Mouse (Mus musculus) testis, adult 2 months (tissue): Measurements from ENCODE around the gene Cypt3. TPM values are rescaled to one million over a fixed set of nuclear protein-coding genes. Genes with fewer than 3 reads are reported as not detected.

Experiments
- H3K27ac ChIP-seq: fragments of 200-500 bp; 2 replicates; pipeline ENCODE4 v1.5.1; 2012; ENCODE audit warnings: low read depth, low read length; ENCODE audit not compliant: control insufficient read depth, insufficient read depth
- H3K27me3 ChIP-seq: fragments of 200-500 bp; 2 replicates; pipeline ENCODE4 v1.6.1; 2012; ENCODE audit warnings: mild to moderate bottlenecking, low read length, moderate library complexity; ENCODE audit not compliant: control insufficient read depth, insufficient read depth
- H3K36me3 ChIP-seq: fragments of 200-500 bp; 2 replicates; pipeline ENCODE4 v1.6.1; 2012; ENCODE audit warnings: mild to moderate bottlenecking, low read length; ENCODE audit not compliant: control insufficient read depth, insufficient read depth
- H3K4me1 ChIP-seq: fragments of 200-500 bp; 2 replicates; pipeline ENCODE4 v1.6.1; 2012; ENCODE audit warnings: low read length; ENCODE audit not compliant: control insufficient read depth, insufficient read depth
- H3K4me3 ChIP-seq: fragments of 200-500 bp; 2 replicates; pipeline ENCODE4 v1.5.1; 2012; ENCODE audit warnings: low read depth, mild to moderate bottlenecking, low read length, moderate library complexity, mixed read lengths; ENCODE audit not compliant: control insufficient read depth
- CTCF ChIP-seq: fragments of 200-500 bp; IDR thresholded peaks from 2 replicates; pipeline ENCODE4 v1.5.1; 2012; ENCODE audit warnings: low read depth, mild to moderate bottlenecking, inconsistent platforms, low read length, moderate library complexity; ENCODE audit not compliant: control insufficient read depth, insufficient read depth, insufficient replicate concordance
- POLR2A ChIP-seq: fragments of 200-500 bp; IDR thresholded peaks from 2 replicates; pipeline ENCODE4 v1.6.1; 2012; ENCODE audit warnings: low read depth, mild to moderate bottlenecking, inconsistent platforms, low read length, moderate library complexity; ENCODE audit not compliant: control insufficient read depth
- polyA plus RNA-seq: library from polyadenylated mRNA; depleted of rRNA; stranded (reverse); fragments of >200 nt; gene quantifications from 2 replicates; pipeline ENCODE4 v1.2.3, GENCODE M21; 2012; rRNA removed

The Cypt3 gene
- polyA plus RNA-seq = 136 and 181 TPM in 2 replicates

GRCm38 (mm10) chrX:153558293-153558692 is at the start of gene Cypt3:
Gene Cypt3 (plus strand): TSS chrX:153558593.
- Histone ChIP-seq H3K36me3 (no peaks in the 10 kb centered on the region), H3K27me3 (no peaks in the 10 kb centered on the region), H3K4me3 (peak within 1 kb of the TSS; percentile 76), H3K4me1 (no peaks in the 10 kb centered on the region), H3K27ac (peak within 1 kb of the TSS; percentile 68)
- TF ChIP-seq POLR2A (peak; percentile 24; the same call in 1 of the 2 replicates), CTCF (no peak)

DNA sequence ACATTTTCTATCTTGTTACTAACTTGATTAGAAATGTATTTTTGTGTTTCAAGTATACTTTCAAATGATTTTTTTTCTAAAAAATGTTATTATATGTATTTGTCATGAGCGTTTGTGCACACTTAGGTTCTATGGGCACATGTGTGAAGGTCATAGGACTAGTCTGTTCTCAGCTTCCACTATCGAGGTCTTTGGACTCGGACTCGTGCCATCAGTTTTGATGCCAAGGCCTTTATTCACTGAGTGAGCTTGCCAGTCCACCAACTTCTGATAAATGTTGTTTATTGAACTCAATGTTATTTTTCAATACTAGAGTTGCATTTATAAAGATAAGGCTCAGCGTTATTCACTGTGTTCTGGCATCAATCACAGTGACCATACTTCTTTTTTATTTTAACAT is 42.9 kb upstream of the Cypt3 start:
- Histone ChIP-seq H3K4me3 (no peak overlapping the region), H3K4me1 (no peaks in the 10 kb centered on the region), H3K27me3 (no peaks in the 10 kb centered on the region), H3K27ac (no peak overlapping the region), H3K36me3 (no peaks in the 10 kb centered on the region)
- TF ChIP-seq POLR2A = no peak
- no peak for TF ChIP-seq CTCF

DNA sequence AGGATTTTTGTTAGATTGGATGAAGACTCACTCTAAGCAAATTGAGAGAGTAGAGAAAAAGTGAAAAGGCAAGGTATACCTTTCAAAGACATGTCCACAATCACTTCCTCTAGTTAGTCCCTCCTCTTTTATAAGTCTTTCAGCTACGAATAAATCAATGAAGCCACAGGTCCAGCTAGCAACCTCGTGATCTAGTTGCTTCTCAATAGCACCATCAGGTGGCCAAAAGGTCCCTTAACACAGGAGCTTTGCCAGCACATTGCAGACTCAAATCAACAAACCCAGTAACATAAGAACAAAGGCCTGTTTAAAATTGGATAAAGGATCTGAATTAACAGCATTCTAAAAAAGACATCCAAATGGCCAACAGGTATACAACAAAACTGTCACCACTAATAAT is 30.0 kb upstream of the Cypt3 start:
- Histone ChIP-seq H3K27ac (no peak overlapping the region), H3K36me3 (no peaks in the 10 kb centered on the region), H3K27me3 (no peaks in the 10 kb centered on the region), H3K4me3 (no peak overlapping the region), H3K4me1 (no peaks in the 10 kb centered on the region)
- no peak for TF ChIP-seq CTCF
- TF ChIP-seq POLR2A = no peak

- TF ChIP-seq CTCF = no peak
- no peak for TF ChIP-seq POLR2A
- H3K27ac ChIP-seq = no peak overlapping the region
- no peak overlapping the region for H3K4me3 ChIP-seq
- no peaks in the 10 kb centered on the region for H3K36me3 ChIP-seq
- no peaks in the 10 kb centered on the region for H3K27me3 ChIP-seq
- no peaks in the 10 kb centered on the region for H3K4me1 ChIP-seq
These were observed 1.8 kb upstream of the Cypt3 start for GRCm38 (mm10) chrX:153556634-153557033.

DNA sequence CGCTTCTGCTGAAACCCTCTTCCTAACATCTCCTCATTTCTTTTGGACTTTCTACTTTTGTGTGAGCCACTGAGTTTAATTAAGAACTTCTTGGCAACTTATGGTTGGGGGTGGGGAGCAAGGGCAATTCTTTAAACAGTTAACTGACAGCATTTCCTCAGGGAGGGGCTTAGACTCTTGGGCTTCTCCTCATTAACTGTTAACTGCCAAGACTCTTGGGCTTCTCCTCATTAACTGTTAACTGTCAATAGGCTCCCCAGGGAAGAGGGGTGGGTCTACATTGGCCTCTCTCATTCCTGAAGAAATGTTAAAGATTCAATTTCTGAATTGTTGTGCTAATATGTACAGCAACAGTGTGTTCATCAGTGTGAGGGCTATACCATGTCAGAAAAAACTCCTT is 6.3 kb downstream of the Cypt3 start:
- TF ChIP-seq POLR2A (no peak), CTCF (no peak)
- Histone ChIP-seq H3K36me3 (no peaks in the 10 kb centered on the region), H3K4me3 (no peak overlapping the region), H3K27me3 (no peaks in the 10 kb centered on the region), H3K27ac (peak overlapping the region; percentile 42), H3K4me1 (no peaks in the 10 kb centered on the region)

DNA sequence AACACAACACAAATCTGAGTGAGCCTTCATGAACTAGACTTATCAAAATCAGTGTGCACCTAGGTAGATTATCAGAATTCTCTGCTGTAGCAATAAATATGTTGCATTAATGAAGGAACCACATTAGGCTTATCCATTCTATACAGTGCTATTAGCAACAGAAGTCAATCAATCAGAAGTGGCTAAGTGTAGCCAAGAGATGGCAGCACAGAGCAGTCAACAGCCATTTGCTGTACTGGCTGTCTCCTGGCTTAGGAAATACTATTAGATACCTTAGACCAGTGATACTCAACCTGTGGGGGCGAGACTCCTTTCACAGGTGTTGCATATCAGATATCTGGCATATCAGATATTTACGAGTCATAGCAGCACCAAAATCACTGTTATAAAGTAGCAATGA is 41.2 kb downstream of the Cypt3 start:
- TF ChIP-seq CTCF (no peak), POLR2A (no peak)
- Histone ChIP-seq H3K27me3 (no peaks in the 10 kb centered on the region), H3K4me3 (no peak overlapping the region), H3K27ac (no peak overlapping the region), H3K4me1 (no peaks in the 10 kb centered on the region), H3K36me3 (no peaks in the 10 kb centered on the region)

Other genes with a start within 250 kb of the Cypt3 start
- 8.6 and 11.6 TPM in 2 replicates for gene Ubqln2, start 60.4 kb upstream of the Cypt3 start, polyA plus RNA-seq
- gene Kctd12b, start 137.8 kb downstream of the Cypt3 start, polyA plus RNA-seq = 0.17 and 0.25 TPM in 2 replicates
- 7.5 and 8.6 TPM in 2 replicates for gene Nbdy, start 165.0 kb downstream of the Cypt3 start, polyA plus RNA-seq